Comparison of ENCODE assay signal across 12 mouse cellular contexts in genomic region chr8:107468811-107469302, GRCm38 (mm10). TPM values are rescaled to one million over a fixed set of nuclear protein-coding genes. Genes with fewer than 3 reads are reported as not detected.
A peak's percentile ranks its signal among the peaks of the same experiment; 100 is the strongest.
DNase-seq lines count a peak whose midpoint lies in the region; ATAC-seq and TF ChIP-seq lines count a peak whose summit lies in the region.
"Had no signal": no experiment of that assay in that cellular context is flagged by ENCODE, and none has a peak within 500 bp of the region (broad histone marks: within the 10 kb centered on the region; RNA-seq: fewer than 3 reads in every experiment).

No protein-coding gene starts in this region.

- no peak overlapping the region for H3K4me3 ChIP-seq in lung, embryonic 14.5 days (ENCODE audit: low read depth, low read length)
- H3K4me3 ChIP-seq in midbrain, embryonic 13.5 days (replicated peaks): no peak overlapping the region
- H3K4me3 ChIP-seq: gastrocnemius, adult 2 months; heart, embryonic 15.5 days; myocyte had no signal

- H3K9ac ChIP-seq in lung, embryonic 14.5 days: no peak overlapping the region
- 0 out of 2 replicates have a peak overlapping the region, but pooled peaks have one; percentile 5 for H3K9ac ChIP-seq in midbrain, embryonic 13.5 days (replicated peaks)
- H3K9ac ChIP-seq: heart, embryonic 15.5 days had no signal

- 0 out of 2 replicates have a peak, but pooled peaks cover 3% of the 10 kb centered on the region for H3K4me1 ChIP-seq in lung, embryonic 14.5 days (ENCODE audit: insufficient read depth)
- 0 out of 2 replicates have a peak, but pooled peaks cover 4% of the 10 kb centered on the region for H3K4me1 ChIP-seq in midbrain, embryonic 13.5 days (replicated peaks)

- H3K4me2 ChIP-seq in lung, embryonic 14.5 days: no peak overlapping the region
- no peak overlapping the region for H3K4me2 ChIP-seq in midbrain, embryonic 13.5 days (replicated peaks)
- H3K4me2 ChIP-seq: heart, embryonic 15.5 days had no signal

- H3K9me3 ChIP-seq in lung, embryonic 14.5 days (ENCODE audit: low read depth, low read length): no peaks in the 10 kb centered on the region
- no peaks in the 10 kb centered on the region for H3K9me3 ChIP-seq in midbrain, embryonic 13.5 days
- H3K9me3 ChIP-seq: heart, embryonic 15.5 days had no signal

- H3K36me3 ChIP-seq in lung, embryonic 14.5 days (ENCODE audit: insufficient read depth): peaks cover 5% of the 10 kb centered on the region; the same call in 1 of the 2 replicates
- peaks cover 51% of the 10 kb centered on the region for H3K36me3 ChIP-seq in midbrain, embryonic 13.5 days
- H3K36me3 ChIP-seq: heart, embryonic 15.5 days had no signal

- WGBS in lung, embryonic 14.5 days: 35% methylated on average over 8 of the region's 8 CpGs
- WGBS in midbrain, embryonic 13.5 days: 74% methylated on average over 8 of the region's 8 CpGs

- intact Hi-C loops in left cerebral cortex, postnatal 10 days (cut with DNase I): no loop called here

- no peaks in the 10 kb centered on the region for H3K27me3 ChIP-seq in lung, embryonic 14.5 days (ENCODE audit: insufficient read depth, low read length)
- no peaks in the 10 kb centered on the region for H3K27me3 ChIP-seq in midbrain, embryonic 13.5 days
- H3K27me3 ChIP-seq: heart, embryonic 15.5 days had no signal

- TF ChIP-seq CTCF in lung, embryonic 14.5 days (IDR thresholded peaks at IDR 0.05; ENCODE audit: low read depth): no peak

- DNase-seq in lung, embryonic 14.5 days: peak; percentile 72
- DNase-seq in lung, postnatal 10 days: no peak
- DNase-seq in embryo, embryonic 11 days: peak; percentile 59
- DNase-seq in forelimb bud, embryonic 11.5 days (ENCODE audit: low read depth, low spot score): peak; percentile 69
- no peak for DNase-seq in left cerebral cortex, postnatal 10 days (ENCODE audit: extremely low spot score in 1 of 2, low spot score in 2 of 2)
- no peak for DNase-seq in thymus, postnatal 14 days
- DNase-seq: cerebellum, adult 8-10 months; gastrocnemius, adult 2 months; lung, postnatal 4 days had no signal

- peak; percentile 59 for ATAC-seq in lung, embryonic 14.5 days (ENCODE audit: insufficient read depth)
- no peak for ATAC-seq in midbrain, embryonic 13.5 days

- peak overlapping the region; percentile 77 for H3K27ac ChIP-seq in lung, embryonic 14.5 days (ENCODE audit: low read depth)
- H3K27ac ChIP-seq in midbrain, embryonic 13.5 days: no peak overlapping the region
- H3K27ac ChIP-seq: gastrocnemius, adult 2 months; heart, embryonic 15.5 days had no signal

RNA-seq across cellular contexts. Expression of gene Wwp2, which starts 32.7 kb away (rescaled TPM):
- polyA plus RNA-seq in lung, embryonic 14.5 days (2014; fragmentation: Nextera tagmentation; extraction: Ambion mirVana): 47.7 and 48.2 TPM in 2 replicates
- 48.9 and 50.0 TPM in 2 replicates for polyA plus RNA-seq in midbrain, embryonic 13.5 days (2015; fragmentation: Nextera tagmentation; extraction: Ambion mirVana)
- total RNA-seq in left cerebral cortex, postnatal 10 days (2021): 10 to 100 TPM; 34.8 to 36.1 TPM

RNA-seq across cellular contexts. Expression of gene Nob1, which starts 44.0 kb away (rescaled TPM):
- polyA plus RNA-seq in lung, embryonic 14.5 days (2014; fragmentation: Nextera tagmentation; extraction: Ambion mirVana): 73.9 and 82.0 TPM in 2 replicates
- polyA plus RNA-seq in midbrain, embryonic 13.5 days (2015; fragmentation: Nextera tagmentation; extraction: Ambion mirVana): 70.8 and 75.5 TPM in 2 replicates
- 10 to 100 TPM; 32.7 to 38.0 TPM for total RNA-seq in left cerebral cortex, postnatal 10 days (2021)

Comparison
In these comparisons a context has a peak if more than half of its experiments do, and no peak if none do; other contexts are left out.
1. DNase-seq: peak in lung, embryonic 14.5 days (single experiment), embryo, embryonic 11 days (single experiment) and forelimb bud, embryonic 11.5 days (single experiment); none in lung, postnatal 10 days (single experiment), left cerebral cortex, postnatal 10 days (0 of 2) and thymus, postnatal 14 days (single experiment).